Mouse (Mus musculus) gastrocnemius, postnatal 36 days (tissue): ENCODE measurements at regions not wholly inside any gene's neighbourhood (a gene's known extent, or its start where the extent isn't known, plus 50 kb on each side); places are given as distances from the start of the nearest gene placed in this dataset.

Source experiments
- DNase-seq, 2 experiments: peaks; one replicate each; pipeline ENCODE4 v3.0.0; 2022
- intact Hi-C: fragments of 180-260 bp; cut with DNase I; formaldehyde crosslinking; loops from one replicate; pipeline ENCODE4 v1.15.1; 2025

DNA sequence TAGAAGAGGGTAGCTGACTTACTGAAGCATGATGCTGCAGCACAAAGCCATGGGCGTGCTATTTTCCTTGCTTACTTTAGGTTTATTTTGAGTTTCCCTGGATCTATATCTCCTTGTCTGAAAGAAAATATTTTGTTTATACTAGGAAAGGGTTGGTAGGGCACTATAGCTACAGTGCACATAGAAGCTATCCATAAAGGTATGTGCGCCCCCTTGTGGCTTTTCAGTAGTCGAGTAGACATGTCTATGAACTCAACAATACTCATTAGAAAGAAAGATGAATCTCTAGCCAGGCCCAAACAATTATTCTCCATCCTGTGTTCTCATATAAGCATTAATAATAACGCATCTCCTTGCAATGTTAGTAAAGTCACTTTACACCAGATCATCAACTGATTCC is 114.3 kb downstream of the Rab38 start:
- DNase-seq = peak in 1 of 2 experiments; percentile 12

DNA sequence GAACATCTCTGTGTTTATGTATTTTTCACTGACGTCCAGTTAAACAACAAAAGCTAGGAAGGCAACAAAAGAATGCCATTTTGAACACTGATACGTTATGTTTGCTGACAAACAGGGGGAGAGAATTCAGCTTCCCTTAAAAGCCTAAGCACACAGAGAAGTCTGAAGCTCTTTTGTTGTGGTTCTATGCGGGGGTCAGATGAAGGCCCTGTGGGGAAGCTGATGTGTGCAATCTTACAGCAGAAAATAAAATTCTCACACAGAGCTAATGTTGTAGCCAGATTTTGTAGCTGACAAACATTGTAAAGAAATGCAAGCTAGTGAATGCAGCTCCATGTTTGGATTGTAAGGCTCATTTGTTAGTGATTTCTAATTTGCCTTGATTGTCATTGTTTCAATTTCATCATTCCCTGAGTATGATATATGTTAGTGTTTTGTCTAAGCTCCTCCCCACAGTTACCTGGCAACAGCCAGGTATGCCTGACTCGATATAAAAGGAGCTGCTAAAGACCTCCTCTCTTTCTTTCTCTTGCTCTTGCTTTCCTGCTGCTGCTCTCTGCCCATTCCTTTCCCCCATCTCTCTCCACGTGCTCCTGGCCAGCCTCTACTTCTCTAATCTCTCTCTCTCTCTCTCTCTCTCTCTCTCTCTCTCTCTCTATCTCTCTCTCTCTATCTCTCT is 115.0 kb downstream of the Rab38 start:
- intact Hi-C loops = loop anchor here (5.0 kb wide), 1 partner anchor 448 kb away; no protein-coding TSS in a partner anchor
- no peak for DNase-seq

More for the DNA sequence above, 114.3 kb downstream of the Rab38 start:
- intact Hi-C loops = no loop called here

DNA sequence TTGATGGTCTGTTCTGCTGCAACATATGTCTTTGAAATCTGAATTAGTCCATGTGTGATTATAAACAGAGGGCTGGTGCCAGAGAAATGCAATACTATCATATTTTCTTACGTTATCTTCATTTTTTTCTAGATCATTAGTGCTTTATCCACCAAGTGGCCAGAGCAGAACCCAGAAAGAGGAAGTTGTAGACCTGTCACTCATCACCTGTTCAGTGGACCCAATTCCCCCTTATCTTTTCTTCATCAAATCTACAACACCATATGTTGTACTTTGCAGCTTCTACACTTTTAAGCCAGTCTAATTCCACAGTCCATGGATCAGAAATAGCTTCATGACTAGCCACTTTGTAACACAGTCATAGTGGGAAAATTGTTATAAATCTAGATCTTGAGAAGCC is 145.0 kb downstream of the Rab38 start:
- intact Hi-C loops = no loop called here
- no peak for DNase-seq

DNA sequence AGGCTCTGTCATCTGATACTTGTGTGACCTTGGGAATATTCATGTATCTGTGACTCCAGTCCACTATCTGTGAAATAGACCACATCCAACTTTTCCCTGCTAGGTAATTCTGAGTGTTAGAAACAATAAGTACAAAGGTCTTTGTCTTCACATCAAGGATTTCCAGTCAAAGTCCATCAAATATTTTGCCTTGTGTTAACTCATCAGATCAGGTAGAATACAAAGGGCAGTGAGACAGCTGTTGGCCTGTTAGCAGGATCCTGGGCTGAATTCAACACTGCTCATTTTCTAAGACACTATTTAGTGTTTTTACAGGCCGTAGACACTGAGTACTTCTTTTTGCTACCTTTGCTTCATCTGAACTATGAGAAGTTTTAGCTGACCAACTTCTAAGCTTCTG is 170.7 kb downstream of the Rab38 start:
- DNase-seq = no peak
- intact Hi-C loops = no loop called here
